Mouse (Mus musculus): ENCODE measurements around the gene Ino80d. TPM values are rescaled to one million over a fixed set of nuclear protein-coding genes. Genes with fewer than 3 reads are reported as not detected.
A peak's percentile ranks its signal among the peaks of the same experiment; 100 is the strongest.

Ino80d gene
- polyA plus RNA-seq, 2 experiments, result 10.2 to 10.5 TPM

DNA sequence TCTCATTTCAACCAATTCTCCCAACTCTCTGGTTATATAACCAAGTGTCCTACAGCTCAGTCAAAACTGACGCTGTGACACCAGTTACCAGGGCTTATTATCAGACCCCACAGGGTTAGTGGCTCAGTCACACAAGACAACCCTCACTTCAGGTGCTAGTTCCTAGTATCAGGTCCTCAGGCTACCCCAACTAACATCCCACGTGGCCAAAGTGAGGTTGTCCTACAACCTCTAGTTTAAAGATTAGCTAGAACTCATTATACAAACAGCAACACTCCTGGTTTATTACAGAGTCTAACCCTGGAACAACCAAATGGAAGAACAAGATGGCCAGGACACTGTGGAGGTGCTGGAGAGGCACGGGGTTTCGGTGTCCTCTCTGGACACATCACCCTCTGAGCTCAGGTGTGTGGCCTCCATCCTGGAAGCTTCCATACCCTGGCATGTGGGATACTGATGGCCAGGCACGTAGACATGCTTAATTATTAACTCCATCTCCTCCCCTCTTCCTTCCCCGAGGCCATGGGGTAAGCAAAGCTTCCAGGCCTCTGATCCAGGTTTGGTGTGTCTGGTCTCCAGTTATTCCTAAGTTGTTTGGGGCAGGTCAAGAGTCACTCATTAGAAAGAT lies 9.5 kb upstream of the Ino80d start:
- no peak overlapping the region for H3K9ac ChIP-seq (ENCODE audit: low read depth, low read length, severe bottlenecking)
- no peak overlapping the region for H3K4me3 ChIP-seq (replicated peaks; ENCODE audit: low read length)
- no peak overlapping the region for H3K4me2 ChIP-seq (replicated peaks; ENCODE audit: low read depth, low read length, severe bottlenecking)
- TF ChIP-seq POLR2A (IDR thresholded peaks at IDR 0.05; ENCODE audit: borderline replicate concordance, extremely low read depth, insufficient read depth, insufficient read length), result no peak
- WGBS, result 86% methylated on average over 6 of the region's 6 CpGs
- H3K9me3 ChIP-seq (ENCODE audit: control insufficient read depth, low read length), result no peaks in the 10 kb centered on the region
- H3K27ac ChIP-seq (replicated peaks; ENCODE audit: low read depth, low read length), result no peak overlapping the region
- DNase-seq (ENCODE audit: low spot score) (no peak), ATAC-seq (ENCODE audit: low FRiP score, low read depth) (no peak)
- no peaks in the 10 kb centered on the region for H3K4me1 ChIP-seq (ENCODE audit: control insufficient read depth, insufficient read depth, low read length)
- no peaks in the 10 kb centered on the region for H3K27me3 ChIP-seq (ENCODE audit: control insufficient read depth, insufficient read depth, low read length)
- H3K36me3 ChIP-seq (ENCODE audit: control insufficient read depth, insufficient read depth, low read length), result peaks cover 40% of the 10 kb centered on the region

DNA sequence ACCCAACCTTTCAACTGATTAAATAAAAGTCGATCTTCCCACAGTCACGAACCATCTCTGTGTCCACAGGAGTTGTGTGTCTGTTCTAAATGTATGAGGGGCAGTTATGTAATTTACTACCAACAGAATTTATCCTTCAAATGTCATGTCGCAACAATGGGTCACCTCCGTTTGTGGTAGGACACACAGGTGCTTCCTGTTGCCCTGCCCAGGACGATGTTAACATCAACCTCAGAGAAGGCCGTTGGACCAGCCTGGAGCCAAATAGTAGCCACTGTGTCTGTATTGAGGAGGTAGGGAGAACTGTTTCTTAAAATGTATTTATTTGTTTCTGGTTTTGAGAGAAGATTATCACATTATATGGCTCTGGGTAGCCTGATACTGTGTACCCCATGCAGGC lies 7.5 kb upstream of the Ino80d start:
- H3K27me3 ChIP-seq (ENCODE audit: control insufficient read depth, insufficient read depth, low read length), result no peaks in the 10 kb centered on the region
- 89% methylated on average over 6 of the region's 6 CpGs for WGBS
- H3K4me2 ChIP-seq (replicated peaks; ENCODE audit: low read depth, low read length, severe bottlenecking), result no peak overlapping the region
- TF ChIP-seq POLR2A (IDR thresholded peaks at IDR 0.05; ENCODE audit: borderline replicate concordance, extremely low read depth, insufficient read depth, insufficient read length), result no peak
- DNase-seq (ENCODE audit: low spot score) (no peak), ATAC-seq (ENCODE audit: low FRiP score, low read depth) (no peak)
- no peak overlapping the region for H3K4me3 ChIP-seq (replicated peaks; ENCODE audit: low read length)
- no peak overlapping the region for H3K27ac ChIP-seq (replicated peaks; ENCODE audit: low read depth, low read length)
- no peaks in the 10 kb centered on the region for H3K4me1 ChIP-seq (ENCODE audit: control insufficient read depth, insufficient read depth, low read length)
- H3K9ac ChIP-seq (ENCODE audit: low read depth, low read length, severe bottlenecking), result no peak overlapping the region
- peaks cover 47% of the 10 kb centered on the region for H3K36me3 ChIP-seq (ENCODE audit: control insufficient read depth, insufficient read depth, low read length)
- no peaks in the 10 kb centered on the region for H3K9me3 ChIP-seq (ENCODE audit: control insufficient read depth, low read length)

DNA sequence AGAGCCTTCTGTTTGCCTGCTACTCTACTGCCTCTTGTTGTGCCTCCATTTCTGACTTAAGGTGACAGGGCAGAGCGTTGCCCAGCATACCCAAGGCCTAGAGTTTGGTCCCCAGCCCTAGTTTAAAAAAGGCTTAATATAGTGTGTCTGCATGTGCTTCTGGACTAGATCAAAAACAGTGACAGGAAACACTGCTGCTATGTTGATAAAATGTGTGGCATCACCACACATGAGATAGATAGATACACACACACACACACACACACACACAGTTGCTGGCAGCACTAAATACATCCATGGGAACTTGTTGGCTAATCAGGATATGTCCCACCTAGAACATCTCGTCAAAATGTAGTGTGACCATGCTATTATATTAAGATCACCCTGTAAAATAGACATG lies 5.9 kb upstream of the Ino80d start:
- ATAC-seq (ENCODE audit: low FRiP score, low read depth), result no peak
- no peaks in the 10 kb centered on the region for H3K27me3 ChIP-seq (ENCODE audit: control insufficient read depth, insufficient read depth, low read length)
- no peak overlapping the region for H3K4me3 ChIP-seq (replicated peaks; ENCODE audit: low read length)
- H3K9ac ChIP-seq (ENCODE audit: low read depth, low read length, severe bottlenecking), result no peak overlapping the region
- H3K9me3 ChIP-seq (ENCODE audit: control insufficient read depth, low read length), result no peaks in the 10 kb centered on the region
- 89% methylated on average over 2 of the region's 2 CpGs for WGBS
- no peak overlapping the region for H3K27ac ChIP-seq (replicated peaks; ENCODE audit: low read depth, low read length)
- TF ChIP-seq POLR2A (IDR thresholded peaks at IDR 0.05; ENCODE audit: borderline replicate concordance, extremely low read depth, insufficient read depth, insufficient read length), result no peak
- no peak overlapping the region for H3K4me2 ChIP-seq (replicated peaks; ENCODE audit: low read depth, low read length, severe bottlenecking)
- peaks cover 47% of the 10 kb centered on the region for H3K36me3 ChIP-seq (ENCODE audit: control insufficient read depth, insufficient read depth, low read length)
- peaks cover 5% of the 10 kb centered on the region for H3K4me1 ChIP-seq (ENCODE audit: control insufficient read depth, insufficient read depth, low read length)
- no peak for DNase-seq (ENCODE audit: low spot score)

DNA sequence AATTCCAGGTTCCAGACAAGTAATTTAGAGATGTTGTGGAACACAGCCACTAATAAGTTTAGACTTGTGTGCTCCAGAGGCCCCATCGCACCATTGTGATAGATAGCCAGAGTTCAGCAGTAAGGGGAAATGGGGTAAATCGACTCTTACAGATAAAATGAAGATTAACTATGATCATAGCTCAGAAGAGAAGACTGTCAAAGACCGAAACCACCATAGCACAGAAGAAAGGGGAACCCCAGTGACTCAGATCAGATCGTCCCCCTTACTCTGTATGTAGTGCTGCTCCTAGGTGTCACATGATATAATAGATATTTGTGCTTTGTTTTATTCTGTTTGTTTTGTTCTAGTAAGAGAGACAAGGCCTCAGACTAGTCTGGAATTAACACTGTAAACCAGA lies 5.2 kb upstream of the Ino80d start:
- no peak overlapping the region for H3K9ac ChIP-seq (ENCODE audit: low read depth, low read length, severe bottlenecking)
- H3K27ac ChIP-seq (replicated peaks; ENCODE audit: low read depth, low read length), result no peak overlapping the region
- H3K9me3 ChIP-seq (ENCODE audit: control insufficient read depth, low read length), result no peaks in the 10 kb centered on the region
- H3K36me3 ChIP-seq (ENCODE audit: control insufficient read depth, insufficient read depth, low read length), result peaks cover 47% of the 10 kb centered on the region
- TF ChIP-seq POLR2A (IDR thresholded peaks at IDR 0.05; ENCODE audit: borderline replicate concordance, extremely low read depth, insufficient read depth, insufficient read length), result no peak
- peaks cover 5% of the 10 kb centered on the region for H3K4me1 ChIP-seq (ENCODE audit: control insufficient read depth, insufficient read depth, low read length)
- ATAC-seq (ENCODE audit: low FRiP score, low read depth) (no peak), DNase-seq (ENCODE audit: low spot score) (no peak)
- no peaks in the 10 kb centered on the region for H3K27me3 ChIP-seq (ENCODE audit: control insufficient read depth, insufficient read depth, low read length)
- no peak overlapping the region for H3K4me3 ChIP-seq (replicated peaks; ENCODE audit: low read length)
- 92% methylated on average over 4 of the region's 4 CpGs for WGBS
- H3K4me2 ChIP-seq (replicated peaks; ENCODE audit: low read depth, low read length, severe bottlenecking), result no peak overlapping the region

DNA sequence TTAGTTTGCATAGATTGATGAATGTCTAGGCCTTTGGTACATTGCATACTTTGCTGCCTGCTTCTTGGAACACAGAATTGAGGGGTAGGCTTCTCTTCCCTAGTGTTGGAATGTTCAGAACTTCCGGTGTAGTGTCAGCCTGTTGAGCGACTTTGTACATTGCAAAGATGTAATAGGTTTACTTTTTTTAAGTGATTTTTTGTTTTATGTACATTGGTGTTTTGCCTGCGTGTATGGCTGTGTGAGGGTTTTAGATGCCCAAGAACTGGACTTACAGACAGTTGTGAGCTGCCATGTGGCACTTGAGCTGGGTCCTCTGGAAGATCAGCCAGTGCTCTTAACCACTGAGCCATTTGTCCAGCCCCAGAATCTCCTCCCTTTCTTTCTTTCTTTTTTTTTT lies 1.1 kb upstream of the Ino80d start:
- Histone ChIP-seq H3K36me3 (ENCODE audit: control insufficient read depth, insufficient read depth, low read length) (peaks cover 14% of the 10 kb centered on the region), H3K4me2 (replicated peaks; ENCODE audit: low read depth, low read length, severe bottlenecking) (peak overlapping the region; percentile 66), H3K4me1 (ENCODE audit: control insufficient read depth, insufficient read depth, low read length) (peaks cover 13% of the 10 kb centered on the region), H3K4me3 (replicated peaks; ENCODE audit: low read length) (peak overlapping the region; percentile 89), H3K9me3 (ENCODE audit: control insufficient read depth, low read length) (no peaks in the 10 kb centered on the region), H3K27ac (replicated peaks; ENCODE audit: low read depth, low read length) (peak overlapping the region; percentile 44; the same call in 1 of the 2 replicates), H3K27me3 (ENCODE audit: control insufficient read depth, insufficient read depth, low read length) (no peaks in the 10 kb centered on the region), H3K9ac (ENCODE audit: low read depth, low read length, severe bottlenecking) (peak overlapping the region; percentile 100; the same call in 1 of the 2 replicates)
- 47% methylated on average over 3 of the region's 3 CpGs for WGBS
- ATAC-seq (ENCODE audit: low FRiP score, low read depth) (no peak), DNase-seq (ENCODE audit: low spot score) (no peak)
- no peak for TF ChIP-seq POLR2A (IDR thresholded peaks at IDR 0.05; ENCODE audit: borderline replicate concordance, extremely low read depth, insufficient read depth, insufficient read length)
